Mouse (Mus musculus) frontal cortex, postnatal 36 days (tissue): Measurements from ENCODE around the gene S1pr2.
"Not testable (repeated sequence)": the region's sequence is repeated elsewhere in the genome, so short reads cannot be mapped to it uniquely, and the experiment has no call there.

ENCODE experiments used
- DNase-seq, 2 experiments: peaks; one replicate each; pipeline ENCODE4 v3.0.0; 2022; ENCODE audit warnings: low spot score in 2 of 2

Gene S1pr2

GRCm38 (mm10) chr9:20976216-20976960 lies at the start of gene S1pr2:
Gene S1pr2 (minus strand): TSS chr9:20976781.
- peak; percentile 40 to 51 for DNase-seq

- DNase-seq: no peak
Measured at GRCm38 (mm10) chr9:21025258-21025810, 48.8 kb upstream of the S1pr2 start.

GRCm38 (mm10) chr9:21022726-21023125 lies 46.1 kb upstream of the S1pr2 start:
- DNase-seq: no peak

- no peak for DNase-seq
Measured at GRCm38 (mm10) chr9:21022288-21022687, 45.7 kb upstream of the S1pr2 start.

GRCm38 (mm10) chr9:21021363-21021762 lies 44.8 kb upstream of the S1pr2 start:
- DNase-seq: no peak

GRCm38 (mm10) chr9:21018600-21018999 lies 42.0 kb upstream of the S1pr2 start:
- DNase-seq: no peak

- no peak for DNase-seq
Measured at GRCm38 (mm10) chr9:21017177-21017575, 40.6 kb upstream of the S1pr2 start.

GRCm38 (mm10) chr9:21016331-21017176 lies 40.0 kb upstream of the S1pr2 start:
- no peak for DNase-seq

GRCm38 (mm10) chr9:21015571-21016130 lies 39.1 kb upstream of the S1pr2 start, which contains the start of gene Icam1:
Gene Icam1 (plus strand): TSS chr9:21015985.
- DNase-seq: no peak

GRCm38 (mm10) chr9:21014691-21015570 lies 38.4 kb upstream of the S1pr2 start:
- DNase-seq: peak in 1 of 2 experiments; percentile 58

GRCm38 (mm10) chr9:21012368-21012767 lies 35.8 kb upstream of the S1pr2 start:
- DNase-seq: no peak

- no peak for DNase-seq
Measured at GRCm38 (mm10) chr9:21011846-21012312, 35.3 kb upstream of the S1pr2 start.

GRCm38 (mm10) chr9:21010939-21011541 lies 34.5 kb upstream of the S1pr2 start:
- not testable (repeated sequence) for DNase-seq

GRCm38 (mm10) chr9:21010362-21010761 lies 33.8 kb upstream of the S1pr2 start:
- DNase-seq: no peak

- no peak for DNase-seq
Measured at GRCm38 (mm10) chr9:21008007-21008406, 31.4 kb upstream of the S1pr2 start.

GRCm38 (mm10) chr9:21007313-21007952 lies 30.9 kb upstream of the S1pr2 start:
- DNase-seq: no peak

GRCm38 (mm10) chr9:21002627-21003551 lies 26.3 kb upstream of the S1pr2 start, which contains the start of gene Mrpl4:
Gene Mrpl4 (plus strand): TSS chr9:21002738.
- DNase-seq: peak; percentile 91 to 93

GRCm38 (mm10) chr9:21002270-21002626 lies 25.7 kb upstream of the S1pr2 start:
- DNase-seq: no peak

GRCm38 (mm10) chr9:21001651-21002200 lies 25.1 kb upstream of the S1pr2 start:
- no peak for DNase-seq
